Mouse (Mus musculus) myocyte (in vitro differentiated cells): Measurements from ENCODE around the gene Hcrt.

ENCODE experiments used
- CEBPB ChIP-seq: IDR thresholded peaks from 2 replicates; pipeline ENCODE4 v1.6.1; 2011; ENCODE audit warnings: mild to moderate bottlenecking, moderate library complexity; ENCODE audit not compliant: poor library complexity, insufficient read depth, severe bottlenecking
- MYOD1 ChIP-seq, 3 experiments: IDR thresholded peaks; one replicate each; pipeline ENCODE4 v1.6.1; 2011; ENCODE audit warnings: control low read depth in 2 of 3, low read depth in 2 of 3, mild to moderate bottlenecking in 2 of 3, moderate library complexity in 1 of 3; ENCODE audit not compliant: insufficient read length in 2 of 3, control insufficient read depth in 1 of 3
- MYOG ChIP-seq, 3 experiments: IDR thresholded peaks; one replicate each; pipeline ENCODE4 v1.6.1; 2011; ENCODE audit warnings: control low read depth in 2 of 3, low read depth in 2 of 3, mild to moderate bottlenecking in 2 of 3; ENCODE audit not compliant: insufficient read length in 2 of 3, control insufficient read depth in 1 of 3, insufficient read depth in 1 of 3
- POLR2A ChIP-seq: IDR thresholded peaks from one replicate; pipeline ENCODE4 v1.6.1; 2011; ENCODE audit warnings: low read depth, mild to moderate bottlenecking, control low read depth, moderate library complexity; ENCODE audit not compliant: insufficient read length
- USF1 ChIP-seq: IDR thresholded peaks from one replicate; pipeline ENCODE4 v1.6.1; 2011; ENCODE audit warnings: low read depth, mild to moderate bottlenecking, control low read depth, moderate library complexity

DNA sequence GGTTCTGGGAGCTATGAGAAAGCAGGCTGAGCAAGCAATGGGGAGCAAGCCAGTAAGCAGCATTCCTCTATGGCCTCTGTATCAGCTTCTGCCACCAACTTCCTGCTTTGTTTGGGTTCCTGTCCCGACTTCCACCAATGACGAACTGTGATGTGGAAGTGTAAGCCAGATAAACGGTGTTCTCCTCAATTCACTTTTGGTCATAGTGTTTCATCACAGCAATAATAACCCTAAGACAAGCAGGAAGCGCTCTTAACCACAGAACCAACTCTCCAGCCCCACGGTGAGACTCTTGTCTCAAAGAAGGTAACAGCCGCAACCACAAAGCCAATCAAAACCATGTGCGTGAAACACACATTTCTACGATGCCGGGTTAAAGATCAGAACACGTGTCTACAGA lies 41.7 kb upstream of the Hcrt start:
- TF ChIP-seq MYOD1 (IDR thresholded peaks at IDR 0.05; ENCODE audit: control insufficient read depth in 1 of 3, insufficient read length in 2 of 3, low read depth in 2 of 3) (no peak), USF1 (no peak), MYOG (IDR thresholded peaks at IDR 0.05; ENCODE audit: control insufficient read depth in 1 of 3, insufficient read depth in 1 of 3, insufficient read length in 2 of 3, low read depth in 2 of 3) (no peak), CEBPB (no peak), POLR2A (no peak)
